Mouse (Mus musculus): ENCODE results near the gene Tsacc. TPM values are rescaled to one million over a fixed set of nuclear protein-coding genes. Genes with fewer than 3 reads are reported as not detected.
"Not testable (repeated sequence)": the region's sequence is repeated elsewhere in the genome, so short reads cannot be mapped to it uniquely, and the experiment has no call there.

Gene Tsacc
- polyA plus RNA-seq, 1 experiment from 2014 or later = 6.3 TPM

- ATAC-seq (ENCODE audit: low read depth) = peak; percentile 82
- H3K36me3 ChIP-seq = peaks cover 60% of the 10 kb centered on the region
Observed at GRCm38 (mm10) chr3:88324951-88325405, 28.2 kb upstream of the Tsacc start, which contains the start of gene Glmp. TSS of gene Glmp (plus strand) at chr3:88325023.

DNA sequence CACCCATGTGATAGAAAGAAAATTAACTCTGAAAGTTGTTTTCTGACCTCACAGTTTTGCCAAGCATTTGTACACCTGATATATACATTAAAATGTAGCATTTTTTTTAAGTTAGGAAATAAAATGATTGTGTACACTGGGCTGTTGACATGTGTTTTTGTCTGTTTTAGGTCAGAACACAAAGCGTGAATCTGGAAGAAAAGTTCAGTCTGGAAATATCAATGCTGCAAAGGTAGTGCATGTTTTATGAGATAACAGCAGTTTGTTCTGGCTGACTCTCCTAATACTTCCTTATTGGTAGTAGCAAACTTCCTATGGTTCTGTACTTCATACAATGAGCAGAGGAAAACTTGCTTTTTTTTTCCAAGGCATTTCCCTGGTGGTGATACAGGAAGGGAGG lies 2.4 kb upstream of the Tsacc start:
- Histone ChIP-seq H3K4me2 (peak overlapping the region; percentile 82), H3K9ac (0 out of 2 replicates have a peak overlapping the region, but pooled peaks have one; percentile 14), H3K27me3 (no peaks in the 10 kb centered on the region), H3K27ac (no peak overlapping the region), H3K4me3 (replicated peaks) (peak overlapping the region; percentile 89; the same call in 1 of the 2 replicates), H3K4me1 (replicated peaks) (peaks cover 31% of the 10 kb centered on the region), H3K36me3 (peaks cover 48% of the 10 kb centered on the region), H3K9me3 (replicated peaks) (no peaks in the 10 kb centered on the region)
- DNase-seq (no peak), ATAC-seq (ENCODE audit: low read depth) (no peak)
- WGBS (ENCODE audit: insufficient replicate concordance) = 29% methylated on average over 1 of the region's 1 CpGs

More at GRCm38 (mm10) chr3:88324951-88325405, 28.2 kb upstream of the Tsacc start, which contains the start of gene Glmp:
- no peaks in the 10 kb centered on the region for H3K9me3 ChIP-seq (replicated peaks)
- H3K27me3 ChIP-seq = no peaks in the 10 kb centered on the region
- peak within 1 kb of the TSS; percentile 89 for H3K4me2 ChIP-seq
- peak within 1 kb of the TSS; percentile 83 for H3K9ac ChIP-seq
- H3K4me3 ChIP-seq (replicated peaks) = peak within 1 kb of the TSS; percentile 79
- peaks cover 20% of the 10 kb centered on the region for H3K4me1 ChIP-seq (replicated peaks)
- under 1% methylated on average over 10 of the region's 10 CpGs for WGBS (ENCODE audit: insufficient replicate concordance)
- DNase-seq = peak; percentile 41
- H3K27ac ChIP-seq = peak within 1 kb of the TSS; percentile 67

DNA sequence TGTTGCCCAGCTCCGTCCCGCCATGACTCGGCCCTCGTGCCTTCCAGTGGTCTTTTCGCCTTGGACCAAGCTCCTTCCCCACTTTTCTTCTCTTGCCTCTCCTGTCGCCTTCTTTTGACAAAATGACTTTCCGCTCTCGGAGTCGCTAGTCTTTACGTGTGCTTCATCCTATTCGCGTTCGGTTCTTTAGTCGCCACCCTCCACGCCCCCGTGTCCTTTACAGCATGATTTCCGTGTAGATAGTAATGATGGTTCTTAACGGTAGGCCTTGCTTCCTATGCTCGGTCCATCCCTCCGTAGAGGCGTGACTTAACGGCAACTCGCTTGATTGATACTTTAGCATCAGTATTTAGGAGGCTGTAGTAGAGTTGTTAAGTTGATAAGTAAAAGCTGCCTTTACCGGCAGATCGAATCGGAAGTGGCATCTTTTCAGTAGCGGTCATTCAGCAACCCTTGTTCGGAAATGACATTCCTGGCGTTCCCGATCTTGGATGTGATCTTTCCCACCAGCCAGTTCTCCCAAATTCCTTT lies 587 bp upstream of the Tsacc start:
- DNase-seq (no peak), ATAC-seq (ENCODE audit: low read depth) (no peak)
- H3K4me2 ChIP-seq = peak overlapping the region; percentile 82
- H3K27me3 ChIP-seq = no peaks in the 10 kb centered on the region
- peaks cover 31% of the 10 kb centered on the region for H3K4me1 ChIP-seq (replicated peaks)
- peak overlapping the region; percentile 89 for H3K4me3 ChIP-seq (replicated peaks)
- under 1% methylated on average over 30 of the region's 30 CpGs for WGBS (ENCODE audit: insufficient replicate concordance)
- peak overlapping the region; percentile 93 for H3K27ac ChIP-seq
- peaks cover 36% of the 10 kb centered on the region for H3K36me3 ChIP-seq
- H3K9ac ChIP-seq = peak overlapping the region; percentile 90
- H3K9me3 ChIP-seq (replicated peaks) = no peaks in the 10 kb centered on the region

DNA sequence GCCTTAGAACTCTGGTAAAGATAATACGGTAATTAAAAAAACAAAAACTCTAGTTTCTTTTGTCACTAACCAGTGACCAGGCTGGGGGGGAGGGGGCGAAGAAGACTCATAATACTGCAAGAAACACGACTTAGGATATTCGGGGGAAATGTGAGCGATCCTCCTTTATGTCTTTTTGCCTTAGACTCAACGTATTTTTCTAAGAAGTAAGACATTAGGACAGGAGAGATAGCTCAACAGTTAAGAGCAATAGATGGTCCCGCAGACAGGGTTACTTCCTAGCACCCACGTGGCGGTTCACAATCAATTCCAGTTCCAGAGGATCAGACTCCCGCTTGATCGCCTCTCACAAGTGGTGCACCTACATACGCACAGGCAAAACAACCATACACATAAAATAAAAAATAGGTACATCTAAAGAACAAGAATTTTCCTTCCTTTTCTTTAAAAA lies 664 bp downstream of the Tsacc start:
- Histone ChIP-seq H3K36me3 (peaks cover 23% of the 10 kb centered on the region), H3K27me3 (no peaks in the 10 kb centered on the region), H3K4me1 (replicated peaks) (peaks cover 31% of the 10 kb centered on the region), H3K27ac (peak overlapping the region; percentile 95), H3K4me3 (replicated peaks) (peak overlapping the region; percentile 89), H3K9ac (peak overlapping the region; percentile 77), H3K9me3 (replicated peaks) (no peaks in the 10 kb centered on the region), H3K4me2 (peak overlapping the region; percentile 85)
- WGBS (ENCODE audit: insufficient replicate concordance) = under 1% methylated on average over 12 of the region's 12 CpGs
- DNase-seq (no peak), ATAC-seq (ENCODE audit: low read depth) (no peak)

GRCm38 (mm10) chr3:88295272-88295671 lies 1.5 kb downstream of the Tsacc start:
- not testable (repeated sequence) for ATAC-seq (ENCODE audit: low read depth)

GRCm38 (mm10) chr3:88291970-88292369 lies 4.8 kb downstream of the Tsacc start:
- no peak overlapping the region for H3K27ac ChIP-seq
- H3K4me3 ChIP-seq (replicated peaks) = no peak overlapping the region
- no peak overlapping the region for H3K9ac ChIP-seq
- H3K36me3 ChIP-seq = 0 out of 2 replicates have a peak, but pooled peaks cover 4% of the 10 kb centered on the region
- no peak for ATAC-seq (ENCODE audit: low read depth)
- no peaks in the 10 kb centered on the region for H3K9me3 ChIP-seq (replicated peaks)
- 32% methylated on average over 4 of the region's 4 CpGs for WGBS (ENCODE audit: insufficient replicate concordance)
- peak; percentile 17 for DNase-seq
- peaks cover 10% of the 10 kb centered on the region for H3K4me1 ChIP-seq (replicated peaks)
- no peak overlapping the region for H3K4me2 ChIP-seq
- H3K27me3 ChIP-seq = no peaks in the 10 kb centered on the region

More at GRCm38 (mm10) chr3:88295272-88295671, 1.5 kb downstream of the Tsacc start:
- WGBS (ENCODE audit: insufficient replicate concordance) = 53% methylated on average over 1 of the region's 1 CpGs
- not testable (repeated sequence) for DNase-seq; H3K9me3 ChIP-seq (replicated peaks); H3K27me3 ChIP-seq
- Histone ChIP-seq H3K9ac (peak overlapping the region; percentile 77), H3K36me3 (peaks cover 15% of the 10 kb centered on the region), H3K4me3 (replicated peaks) (peak overlapping the region; percentile 89), H3K4me2 (peak overlapping the region; percentile 85), H3K27ac (peak overlapping the region; percentile 95), H3K4me1 (replicated peaks) (peaks cover 31% of the 10 kb centered on the region)

DNA sequence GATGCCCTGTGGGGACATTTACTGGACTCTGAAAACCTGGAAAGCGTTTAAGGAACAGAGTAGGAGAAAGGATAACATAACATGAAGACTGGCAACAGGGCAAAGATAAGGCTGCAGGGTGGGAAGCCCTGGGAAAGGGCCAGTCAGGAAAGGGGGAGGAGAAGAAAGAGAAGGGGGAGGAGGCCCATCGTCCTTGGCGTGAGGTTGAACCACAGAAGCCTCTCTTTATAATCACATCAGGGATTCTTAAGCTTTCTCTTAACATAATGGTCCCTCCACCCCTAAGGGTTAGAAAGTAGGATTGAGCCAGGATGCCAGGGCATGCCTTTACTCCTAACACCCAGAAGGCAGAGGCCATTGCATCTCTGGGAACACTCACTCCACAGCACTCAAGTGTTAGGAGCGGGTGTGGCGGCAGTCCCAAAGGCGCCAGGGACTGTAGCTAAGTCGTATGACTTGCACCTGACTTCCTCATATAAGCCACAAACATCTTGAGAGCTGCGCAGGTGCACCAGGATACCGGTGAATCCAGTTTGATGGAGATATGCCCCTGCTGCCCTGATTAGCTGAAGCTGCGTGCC lies 8.6 kb downstream of the Tsacc start:
- not testable (repeated sequence) for H3K9ac ChIP-seq, DNase-seq
- 75% methylated on average over 8 of the region's 10 CpGs for WGBS (ENCODE audit: insufficient replicate concordance)

DNA sequence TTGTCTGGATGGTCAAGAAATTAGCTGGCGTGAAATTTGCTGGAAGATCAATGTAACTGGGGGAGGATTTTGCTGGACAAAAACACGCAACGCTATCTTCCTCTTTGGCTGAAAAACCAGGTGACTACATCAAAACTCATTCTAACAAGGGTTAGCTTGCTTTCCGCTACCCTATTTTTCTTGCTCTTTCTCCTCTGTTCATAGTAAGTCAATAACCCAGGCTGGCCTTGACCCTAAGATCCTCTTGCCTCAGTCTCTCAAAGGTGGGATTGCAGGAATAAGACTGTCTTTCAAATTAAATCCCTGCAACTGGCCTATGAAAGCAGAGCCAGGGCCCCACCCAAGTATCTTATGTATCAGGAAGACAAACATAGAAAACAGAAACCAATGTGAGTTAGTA lies 9.7 kb downstream of the Tsacc start, which contains the start of gene Gm38392:
TSS of gene Gm38392 (minus strand) at position 101 of the 400 bp plus-strand sequence.
- Histone ChIP-seq H3K36me3 (0 out of 2 replicates have a peak, but pooled peaks cover 2% of the 10 kb centered on the region), H3K27ac (no peak within 1 kb of the TSS), H3K4me2 (no peak within 1 kb of the TSS), H3K4me3 (replicated peaks) (no peak within 1 kb of the TSS), H3K9ac (no peak within 1 kb of the TSS), H3K4me1 (replicated peaks) (no peaks in the 10 kb centered on the region), H3K27me3 (no peaks in the 10 kb centered on the region), H3K9me3 (replicated peaks) (no peaks in the 10 kb centered on the region)
- no peak for ATAC-seq (ENCODE audit: low read depth)
- DNase-seq = no peak
- 91% methylated on average over 4 of the region's 4 CpGs for WGBS (ENCODE audit: insufficient replicate concordance)

More for the DNA sequence above, 8.6 kb downstream of the Tsacc start:
- H3K9me3 ChIP-seq (replicated peaks); ATAC-seq (ENCODE audit: low read depth); H3K27me3 ChIP-seq; H3K4me2 ChIP-seq; H3K4me1 ChIP-seq (replicated peaks); H3K36me3 ChIP-seq; H3K27ac ChIP-seq; H3K4me3 ChIP-seq (replicated peaks): not testable (repeated sequence)

DNA sequence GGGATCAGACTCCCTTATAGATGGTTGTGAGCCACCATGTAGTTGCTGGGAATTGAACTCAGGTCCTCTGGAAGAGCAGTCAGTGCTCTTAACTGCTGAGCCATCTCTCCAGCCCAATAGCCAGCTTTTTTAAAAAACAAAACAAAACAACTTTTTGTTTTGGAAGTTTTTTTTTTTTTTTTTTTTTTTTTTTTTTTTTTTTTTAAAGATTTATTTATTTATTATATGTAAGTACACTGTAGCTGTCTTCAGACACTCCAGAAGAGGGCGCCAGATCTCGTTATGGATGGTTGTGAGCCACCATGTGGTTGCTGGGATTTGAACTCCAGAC lies 11.3 kb downstream of the Tsacc start:
- H3K9me3 ChIP-seq (replicated peaks); DNase-seq; H3K9ac ChIP-seq; H3K4me3 ChIP-seq (replicated peaks); H3K27me3 ChIP-seq; H3K27ac ChIP-seq; ATAC-seq (ENCODE audit: low read depth); H3K36me3 ChIP-seq; H3K4me1 ChIP-seq (replicated peaks); H3K4me2 ChIP-seq: not testable (repeated sequence)
- WGBS (ENCODE audit: insufficient replicate concordance) = no CpG with 5 or more reads among the region's 2 CpGs

GRCm38 (mm10) chr3:88284815-88285564 lies 11.8 kb downstream of the Tsacc start:
- 86% methylated on average over 14 of the region's 14 CpGs for WGBS (ENCODE audit: insufficient replicate concordance)
- H3K4me1 ChIP-seq (replicated peaks); ATAC-seq (ENCODE audit: low read depth); H3K36me3 ChIP-seq; H3K9ac ChIP-seq; H3K4me3 ChIP-seq (replicated peaks); H3K27ac ChIP-seq; DNase-seq; H3K27me3 ChIP-seq; H3K4me2 ChIP-seq; H3K9me3 ChIP-seq (replicated peaks): not testable (repeated sequence)

- not testable (repeated sequence) for H3K36me3 ChIP-seq; DNase-seq; H3K27me3 ChIP-seq; H3K9ac ChIP-seq; H3K4me1 ChIP-seq (replicated peaks); H3K9me3 ChIP-seq (replicated peaks); ATAC-seq (ENCODE audit: low read depth); H3K4me2 ChIP-seq; H3K4me3 ChIP-seq (replicated peaks); H3K27ac ChIP-seq
- 65% methylated on average over 11 of the region's 11 CpGs for WGBS (ENCODE audit: insufficient replicate concordance)
Observed at GRCm38 (mm10) chr3:88281141-88281916, 15.5 kb downstream of the Tsacc start.

Data from liver, embryonic 13.5 days (tissue).